Mouse (Mus musculus) myocyte (in vitro differentiated cells): Measurements from ENCODE around the gene Tmem220. TPM values are rescaled to one million over a fixed set of nuclear protein-coding genes. Genes with fewer than 3 reads are reported as not detected.

ENCODE experiments used
- H3K27me3 ChIP-seq: one replicate; pipeline ENCODE4 v1.6.1; 2011; ENCODE audit not compliant: control insufficient read depth, insufficient read depth, insufficient read length
- H3K36me3 ChIP-seq: one replicate; pipeline ENCODE4 v1.6.1; 2011; ENCODE audit not compliant: control insufficient read depth, insufficient read depth
- H3K4me2 ChIP-seq: one replicate; pipeline ENCODE4 v1.6.1; 2011; ENCODE audit warnings: low read depth, control low read depth
- H3K4me3 ChIP-seq: one replicate; pipeline ENCODE4 v1.5.1; 2011; ENCODE audit warnings: mild to moderate bottlenecking, control low read depth, moderate library complexity
- H3K79me2 ChIP-seq: one replicate; pipeline ENCODE4 v1.6.1; 2011; ENCODE audit not compliant: control insufficient read depth, insufficient read depth
- H3ac ChIP-seq: one replicate; pipeline ENCODE4 v1.6.1; 2011; ENCODE audit not compliant: control insufficient read depth, insufficient read length
- CEBPB ChIP-seq: IDR thresholded peaks from 2 replicates; pipeline ENCODE4 v1.6.1; 2011; ENCODE audit warnings: mild to moderate bottlenecking, moderate library complexity; ENCODE audit not compliant: poor library complexity, insufficient read depth, severe bottlenecking
- E2F4 ChIP-seq: IDR thresholded peaks from one replicate; pipeline ENCODE4 v1.6.1; 2011; ENCODE audit warnings: mild to moderate bottlenecking, control low read depth, moderate library complexity; ENCODE audit not compliant: insufficient read depth
- MAX ChIP-seq: IDR thresholded peaks from one replicate; pipeline ENCODE4 v1.6.1; 2011; ENCODE audit warnings: low read depth, mild to moderate bottlenecking, control low read depth
- MYOD1 ChIP-seq, 3 experiments: IDR thresholded peaks; one replicate each; pipeline ENCODE4 v1.6.1; 2011; ENCODE audit warnings: control low read depth in 2 of 3, low read depth in 2 of 3, mild to moderate bottlenecking in 2 of 3, moderate library complexity in 1 of 3; ENCODE audit not compliant: insufficient read length in 2 of 3, control insufficient read depth in 1 of 3
- MYOG ChIP-seq, 3 experiments: IDR thresholded peaks; one replicate each; pipeline ENCODE4 v1.6.1; 2011; ENCODE audit warnings: control low read depth in 2 of 3, low read depth in 2 of 3, mild to moderate bottlenecking in 2 of 3; ENCODE audit not compliant: insufficient read length in 2 of 3, control insufficient read depth in 1 of 3, insufficient read depth in 1 of 3
- POLR2A ChIP-seq: IDR thresholded peaks from one replicate; pipeline ENCODE4 v1.6.1; 2011; ENCODE audit warnings: low read depth, mild to moderate bottlenecking, control low read depth, moderate library complexity; ENCODE audit not compliant: insufficient read length
- POLR2AphosphoS2 ChIP-seq: IDR thresholded peaks from one replicate; pipeline ENCODE4 v1.6.1; 2011; ENCODE audit warnings: low read depth, control low read depth; ENCODE audit not compliant: insufficient read length
- REST ChIP-seq: IDR thresholded peaks from one replicate; pipeline ENCODE4 v1.6.1; 2011; ENCODE audit warnings: mild to moderate bottlenecking, control low read depth, moderate library complexity; ENCODE audit not compliant: insufficient read depth, insufficient read length
- SRF ChIP-seq: IDR thresholded peaks from one replicate; pipeline ENCODE4 v1.6.1; 2011; ENCODE audit warnings: low read depth; ENCODE audit not compliant: control insufficient read depth, insufficient read length
- TCF12 ChIP-seq: IDR thresholded peaks from one replicate; pipeline ENCODE4 v1.6.1; 2011; ENCODE audit warnings: mild to moderate bottlenecking, control low read depth; ENCODE audit not compliant: poor library complexity, insufficient read depth, severe bottlenecking
- TCF3 ChIP-seq: IDR thresholded peaks from one replicate; pipeline ENCODE4 v1.6.1; 2011; ENCODE audit warnings: low read depth, control low read depth; ENCODE audit not compliant: insufficient read length
- USF1 ChIP-seq: IDR thresholded peaks from one replicate; pipeline ENCODE4 v1.6.1; 2011; ENCODE audit warnings: low read depth, mild to moderate bottlenecking, control low read depth, moderate library complexity
- polyA plus RNA-seq: library from polyadenylated mRNA; unstranded; fragments of >200 nt; fragmentation: generic; extraction: Trizol; gene quantifications from one replicate; pipeline ENCODE4 v1.2.1, GENCODE M21; 2012; ENCODE audit warnings: missing spikeins

Tmem220 gene
- polyA plus RNA-seq, 1 experiment: 0.70 TPM

DNA sequence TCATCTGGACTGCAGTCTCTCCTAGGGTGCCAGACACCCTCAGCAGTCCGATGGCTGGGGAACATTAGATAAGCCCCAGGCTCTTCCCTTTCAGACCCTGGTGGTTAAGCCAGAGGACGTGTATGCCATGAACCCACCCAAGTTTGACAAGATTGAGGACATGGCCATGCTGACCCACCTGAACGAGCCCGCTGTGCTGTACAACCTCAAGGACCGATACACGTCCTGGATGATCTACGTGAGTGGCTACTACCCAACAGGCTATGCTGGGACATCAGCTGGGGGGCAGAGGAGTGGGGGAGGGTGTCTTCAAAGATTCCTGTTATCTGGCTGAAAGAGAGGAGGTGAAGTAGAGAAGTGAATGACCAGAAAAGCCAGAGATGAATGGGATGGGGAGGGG is 57.2 kb downstream of the Tmem220 start:
- H3ac ChIP-seq: no peak overlapping the region
- H3K27me3 ChIP-seq: no peaks in the 10 kb centered on the region
- H3K36me3 ChIP-seq: no peaks in the 10 kb centered on the region
- H3K4me3 ChIP-seq: peak overlapping the region; percentile 43
- no peak for TF ChIP-seq MYOD1 (IDR thresholded peaks at IDR 0.05; ENCODE audit: control insufficient read depth in 1 of 3, insufficient read length in 2 of 3, low read depth in 2 of 3)
- peak; percentile 66 for TF ChIP-seq POLR2A
- no peak for TF ChIP-seq MYOG (IDR thresholded peaks at IDR 0.05; ENCODE audit: control insufficient read depth in 1 of 3, insufficient read depth in 1 of 3, insufficient read length in 2 of 3, low read depth in 2 of 3)
- TF ChIP-seq CEBPB: no peak
- no peak for TF ChIP-seq SRF
- no peak for TF ChIP-seq USF1
- TF ChIP-seq POLR2AphosphoS2: peak; percentile 83
- TF ChIP-seq E2F4: no peak
- no peak for TF ChIP-seq REST
- TF ChIP-seq MAX: no peak
- H3K4me2 ChIP-seq: peak overlapping the region; percentile 62
- no peaks in the 10 kb centered on the region for H3K79me2 ChIP-seq

DNA sequence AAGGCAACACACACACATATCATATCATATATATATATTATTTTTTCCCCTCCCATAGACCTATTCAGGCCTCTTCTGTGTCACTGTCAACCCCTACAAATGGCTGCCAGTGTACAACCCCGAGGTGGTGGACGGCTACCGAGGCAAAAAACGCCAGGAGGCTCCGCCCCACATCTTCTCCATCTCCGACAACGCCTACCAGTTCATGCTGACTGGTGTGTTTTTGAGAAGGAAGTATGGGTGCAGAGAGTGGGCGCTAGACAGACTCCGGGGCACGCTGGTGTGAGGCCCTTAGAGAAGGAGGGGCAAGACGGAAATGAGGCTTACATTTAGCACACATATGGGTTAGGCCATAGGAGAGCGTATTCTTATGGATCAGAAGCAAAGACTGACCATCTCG is 57.8 kb downstream of the Tmem220 start:
- peak overlapping the region; percentile 43 for H3K4me3 ChIP-seq

GRCm38 (mm10) chr11:67083239-67083638 is 58.3 kb downstream of the Tmem220 start:
- TF ChIP-seq POLR2AphosphoS2 (no peak), CEBPB (no peak), MAX (no peak), MYOD1 (IDR thresholded peaks at IDR 0.05; ENCODE audit: control insufficient read depth in 1 of 3, insufficient read length in 2 of 3, low read depth in 2 of 3) (no peak), MYOG (IDR thresholded peaks at IDR 0.05; ENCODE audit: control insufficient read depth in 1 of 3, insufficient read depth in 1 of 3, insufficient read length in 2 of 3, low read depth in 2 of 3) (no peak), E2F4 (no peak), TCF3 (no peak), REST (no peak), USF1 (no peak), SRF (no peak), TCF12 (no peak), POLR2A (no peak)
- Histone ChIP-seq H3ac (no peak overlapping the region), H3K79me2 (no peaks in the 10 kb centered on the region), H3K4me2 (peak overlapping the region; percentile 62), H3K4me3 (peak overlapping the region; percentile 43), H3K36me3 (no peaks in the 10 kb centered on the region), H3K27me3 (no peaks in the 10 kb centered on the region)

More for the DNA sequence above, 57.8 kb downstream of the Tmem220 start:
- H3K4me2 ChIP-seq: peak overlapping the region; percentile 62
- no peaks in the 10 kb centered on the region for H3K27me3 ChIP-seq
- H3ac ChIP-seq: no peak overlapping the region
- TF ChIP-seq REST (no peak), TCF12 (no peak), MYOD1 (IDR thresholded peaks at IDR 0.05; ENCODE audit: control insufficient read depth in 1 of 3, insufficient read length in 2 of 3, low read depth in 2 of 3) (no peak), E2F4 (no peak), SRF (no peak), POLR2A (peak; percentile 30), MYOG (IDR thresholded peaks at IDR 0.05; ENCODE audit: control insufficient read depth in 1 of 3, insufficient read depth in 1 of 3, insufficient read length in 2 of 3, low read depth in 2 of 3) (no peak), POLR2AphosphoS2 (peak; percentile 57), MAX (no peak), TCF3 (no peak), CEBPB (no peak), USF1 (no peak)
- H3K79me2 ChIP-seq: no peaks in the 10 kb centered on the region
- no peaks in the 10 kb centered on the region for H3K36me3 ChIP-seq

- no peaks in the 10 kb centered on the region for H3K36me3 ChIP-seq
- no peaks in the 10 kb centered on the region for H3K79me2 ChIP-seq
- H3K27me3 ChIP-seq: no peaks in the 10 kb centered on the region
- TF ChIP-seq TCF12: no peak
- peak; percentile 87 for TF ChIP-seq POLR2AphosphoS2
- TF ChIP-seq POLR2A: peak; percentile 52
- peak overlapping the region; percentile 43 for H3K4me3 ChIP-seq
- peak overlapping the region; percentile 62 for H3K4me2 ChIP-seq
- H3ac ChIP-seq: no peak overlapping the region
Observed at GRCm38 (mm10) chr11:67083712-67084340, 58.9 kb downstream of the Tmem220 start.

Other genes with a start within 250 kb of the Tmem220 start
- gene Pirt, start 113.2 kb upstream of the Tmem220 start, polyA plus RNA-seq: not detected
- gene Tmem238l, start 68.5 kb upstream of the Tmem220 start, polyA plus RNA-seq: not detected
- 13.1 TPM for gene Adprm, start 27.4 kb downstream of the Tmem220 start, polyA plus RNA-seq
- gene Sco1, start 27.5 kb downstream of the Tmem220 start, polyA plus RNA-seq: 14.7 TPM
- 876 TPM for gene Myh3, start 53.1 kb downstream of the Tmem220 start, polyA plus RNA-seq
- gene Myh2, start 145.9 kb downstream of the Tmem220 start, polyA plus RNA-seq: 0.54 TPM
- gene Myh1, start 174.9 kb downstream of the Tmem220 start, polyA plus RNA-seq: 7.4 TPM
- 15.9 TPM for gene Myh4, start 212.9 kb downstream of the Tmem220 start, polyA plus RNA-seq